Mouse (Mus musculus) retina, postnatal 1 day (tissue): ENCODE measurements around the gene Shisa3.

Experiments
- DNase-seq: peaks from one replicate; pipeline ENCODE4 v3.0.0-alpha.2; 2012

Shisa3 gene

DNA sequence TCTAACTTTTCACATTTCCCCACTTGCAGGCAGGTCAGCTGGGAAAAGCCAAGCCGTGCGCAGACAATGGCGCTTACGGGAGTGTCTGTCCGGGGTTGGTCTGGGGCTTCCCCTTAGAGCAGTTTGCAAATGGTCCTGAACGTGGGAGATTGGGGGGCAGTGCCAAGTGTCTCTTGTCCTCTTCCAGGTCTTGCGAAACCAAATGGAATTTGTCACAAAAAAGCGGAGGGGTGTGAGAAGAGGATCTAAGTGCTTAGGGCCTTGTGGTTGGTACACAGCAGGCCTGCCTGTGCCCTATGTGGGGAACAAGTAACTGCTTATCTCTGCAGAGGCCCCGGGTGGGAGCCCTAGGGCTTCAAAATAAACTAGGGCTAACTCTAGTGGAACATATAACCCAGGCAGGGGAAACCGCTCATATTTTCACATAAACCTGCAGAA lies 26.2 kb downstream of the Shisa3 start:
- DNase-seq, result peak; percentile 53

GRCm38 (mm10) chr5:67634339-67634738 lies 26.7 kb downstream of the Shisa3 start:
- DNase-seq, result peak; percentile 23

DNA sequence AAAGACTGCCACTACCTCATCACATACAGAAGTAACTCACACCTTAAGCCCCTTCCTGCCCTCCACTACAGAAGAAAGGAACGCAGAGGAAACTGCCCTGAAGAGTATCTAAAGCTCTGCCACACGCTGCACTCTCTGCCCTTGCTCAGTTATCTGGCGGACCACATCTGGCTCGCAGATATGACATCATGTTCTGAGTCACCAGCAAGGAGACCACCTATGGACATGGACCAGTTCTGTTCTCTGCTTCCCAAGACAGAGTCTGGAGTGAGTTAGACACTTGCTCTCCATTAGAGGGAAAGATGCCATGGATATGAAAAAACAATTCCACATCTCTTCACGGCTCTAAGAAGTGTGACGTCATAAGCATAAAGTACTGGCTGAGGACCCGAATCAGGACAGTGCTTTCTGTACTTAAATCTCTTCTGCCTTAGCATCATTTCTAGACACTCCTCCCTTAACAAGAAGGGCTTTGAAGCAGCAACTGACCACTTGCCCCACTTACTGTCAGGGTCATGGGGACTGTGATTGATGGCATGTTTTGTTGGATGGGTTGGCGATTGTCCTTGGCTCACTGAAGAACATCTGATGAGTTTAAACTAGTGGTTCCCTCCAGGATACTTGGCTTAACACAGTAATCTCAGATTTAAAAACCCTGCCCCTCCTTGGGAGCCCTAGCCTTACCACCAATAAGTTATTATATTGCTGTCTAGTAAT lies 33.1 kb downstream of the Shisa3 start:
- DNase-seq, result no peak

GRCm38 (mm10) chr5:67641406-67642120 lies 33.9 kb downstream of the Shisa3 start:
- DNase-seq, result no peak

- no peak for DNase-seq
Measured at GRCm38 (mm10) chr5:67643537-67644255, 36.0 kb downstream of the Shisa3 start.

- DNase-seq, result no peak
Measured at GRCm38 (mm10) chr5:67646756-67647529, 39.3 kb downstream of the Shisa3 start.

DNA sequence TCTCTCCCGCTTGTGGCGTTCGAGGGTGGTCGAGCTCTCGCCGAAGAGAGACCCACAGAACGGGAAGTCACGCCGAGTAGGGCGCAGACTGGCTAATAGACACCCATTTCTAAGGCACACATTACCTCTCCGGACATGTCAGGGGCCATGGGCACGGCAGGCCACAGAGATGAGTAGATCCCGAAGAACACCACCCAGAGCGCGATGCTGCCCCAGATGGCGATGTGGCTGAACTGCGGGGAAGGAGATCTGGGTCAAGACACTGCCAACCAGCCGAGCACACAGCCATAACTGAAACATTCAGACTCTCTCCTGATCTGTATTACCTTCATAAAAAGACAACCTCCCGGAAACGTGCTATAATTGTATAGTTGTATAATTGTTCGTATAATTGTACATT lies 39.9 kb downstream of the Shisa3 start:
- DNase-seq, result peak; percentile 38

- DNase-seq, result no peak
Measured at GRCm38 (mm10) chr5:67649156-67649555, 41.5 kb downstream of the Shisa3 start.

DNA sequence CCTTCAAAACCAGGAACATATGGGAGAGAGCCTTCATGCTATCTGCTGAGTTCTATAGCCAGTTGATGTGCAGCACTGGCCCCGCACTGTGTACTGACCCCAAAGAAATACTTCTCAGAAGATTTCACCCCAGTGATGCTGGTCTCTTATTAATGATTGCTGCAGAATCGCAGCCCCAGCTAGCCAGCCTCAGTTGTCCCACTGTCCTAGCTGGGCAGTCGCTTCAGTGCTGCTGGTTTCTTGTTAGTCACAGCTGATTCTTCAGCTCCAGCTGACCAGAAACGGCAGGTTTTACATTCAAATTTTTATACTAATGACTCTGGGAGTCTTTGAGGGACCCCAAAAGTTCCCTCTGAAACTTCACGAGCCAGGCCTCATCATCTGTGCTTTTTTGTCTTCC lies 42.3 kb downstream of the Shisa3 start:
- DNase-seq, result no peak

- DNase-seq, result no peak
Measured at GRCm38 (mm10) chr5:67652468-67652867, 44.8 kb downstream of the Shisa3 start.

DNA sequence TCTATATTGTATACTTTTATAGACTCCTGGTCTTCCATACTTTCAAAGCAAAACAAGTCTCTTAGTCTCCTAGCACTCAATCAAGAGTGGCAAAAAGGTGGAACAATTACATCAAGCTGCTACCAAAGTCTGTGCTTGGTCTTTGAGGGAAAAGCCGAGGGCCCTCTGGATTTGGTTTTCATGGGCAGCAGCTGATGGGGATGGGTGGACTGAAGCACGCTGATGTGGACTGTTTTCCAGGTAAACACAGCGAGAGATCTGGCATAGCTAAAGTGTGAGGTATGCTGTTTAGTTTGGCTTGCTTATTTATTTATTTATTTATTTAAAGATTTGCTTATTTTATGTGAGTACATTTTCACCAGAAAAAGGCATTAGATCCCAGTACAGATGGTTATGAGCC lies 45.9 kb downstream of the Shisa3 start:
- no peak for DNase-seq

GRCm38 (mm10) chr5:67654572-67654971 lies 46.9 kb downstream of the Shisa3 start:
- DNase-seq, result no peak

- no peak for DNase-seq
Measured at GRCm38 (mm10) chr5:67655696-67656519, 48.2 kb downstream of the Shisa3 start.

DNA sequence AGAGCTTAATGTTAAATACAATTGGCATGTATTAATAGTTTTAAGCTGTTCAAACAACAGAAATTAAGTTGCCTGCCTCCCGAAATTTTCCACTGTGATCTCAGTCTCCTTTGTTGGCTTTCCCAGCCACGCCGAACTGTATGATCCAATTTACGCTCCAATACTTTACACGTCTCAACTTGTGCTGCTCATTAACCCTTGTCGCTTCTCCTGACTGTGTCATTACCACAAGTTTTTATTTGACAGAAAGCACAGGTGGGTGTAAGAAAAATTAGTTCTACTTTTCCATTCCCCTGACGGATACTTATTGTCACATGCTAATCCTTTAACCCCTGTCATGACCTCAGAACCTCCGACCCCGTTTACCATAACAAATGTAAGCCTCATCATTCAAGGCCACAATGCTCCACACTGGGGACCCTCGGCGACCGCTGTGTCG lies 49.2 kb downstream of the Shisa3 start:
- peak; percentile 49 for DNase-seq

DNA sequence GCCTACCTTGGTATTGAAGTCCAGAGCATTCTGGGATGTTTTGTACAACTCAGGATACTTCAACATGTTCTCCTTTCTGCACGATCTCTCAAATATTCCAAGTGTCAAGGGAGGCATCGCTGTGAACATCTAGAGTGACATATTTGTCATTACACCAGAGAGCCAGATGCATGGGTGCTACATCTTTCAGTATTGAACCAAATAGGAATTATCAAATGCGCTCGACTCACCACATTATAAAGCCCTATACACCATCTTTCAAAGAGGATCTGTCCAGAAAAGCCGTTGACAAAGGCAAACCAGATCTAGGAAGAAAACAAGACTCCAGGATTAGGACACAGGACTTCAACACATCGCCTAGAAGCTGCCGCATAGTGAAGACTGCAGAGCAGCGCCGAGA lies 52.2 kb downstream of the Shisa3 start:
- no peak for DNase-seq

DNA sequence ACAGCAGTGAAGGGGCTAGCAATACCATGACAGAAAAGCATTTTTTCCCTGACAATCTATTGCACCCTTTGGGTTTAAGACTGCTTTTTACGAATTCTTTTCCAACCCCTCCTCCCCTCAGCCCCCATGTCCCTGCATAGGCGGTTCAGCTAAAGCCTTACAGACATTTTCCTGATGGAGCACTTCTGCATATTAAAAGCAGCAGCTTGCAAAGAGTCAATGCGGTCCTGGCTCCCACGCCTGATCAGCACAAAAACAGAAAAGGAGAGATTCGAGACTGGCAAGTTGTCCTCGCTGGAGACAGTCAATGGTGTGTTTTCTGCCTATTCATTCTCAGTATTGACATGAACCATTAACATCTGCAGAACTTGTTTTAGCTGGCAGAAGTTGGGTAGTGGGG lies 55.0 kb downstream of the Shisa3 start:
- no peak for DNase-seq

DNA sequence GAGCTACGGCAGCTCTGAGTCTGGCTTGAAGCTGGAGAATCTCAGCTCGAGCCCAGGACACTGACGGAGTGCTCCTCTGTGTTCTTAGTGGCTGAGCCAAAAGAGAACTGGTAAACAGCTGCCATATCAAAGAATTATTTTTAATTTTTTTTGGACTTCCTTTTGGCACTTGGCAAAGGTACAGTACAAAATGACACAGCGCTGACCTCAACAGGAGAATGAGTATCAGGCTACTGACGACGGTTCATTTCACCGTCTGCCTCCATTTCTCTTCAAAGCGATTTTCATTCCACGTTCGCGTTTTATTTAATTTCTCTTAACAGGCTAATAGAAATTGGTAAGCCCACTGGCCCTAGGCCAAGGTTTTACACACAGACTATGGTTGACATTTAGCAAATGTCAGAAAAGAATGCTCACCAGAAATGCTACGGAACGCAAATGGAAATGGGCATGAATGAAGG lies 61.8 kb downstream of the Shisa3 start:
- no peak for DNase-seq

DNA sequence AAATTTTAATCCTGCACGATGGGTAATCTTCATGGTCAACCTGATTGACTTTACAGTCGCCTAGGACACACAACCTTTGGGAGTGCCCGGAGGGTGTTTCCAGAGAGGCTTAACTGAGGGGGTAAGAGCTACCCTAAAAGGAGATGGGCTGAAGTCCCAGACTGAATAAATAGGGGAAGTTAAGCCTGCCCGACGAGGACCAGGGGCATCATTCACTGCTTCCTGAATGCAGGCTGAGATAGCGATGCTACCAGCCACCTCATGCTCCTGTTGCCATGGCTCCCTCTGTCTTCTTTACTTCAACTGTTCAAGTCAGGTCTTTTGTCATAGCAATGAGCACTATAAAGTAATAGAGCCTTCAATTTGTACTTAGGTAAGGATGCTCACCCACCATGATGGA lies 62.5 kb downstream of the Shisa3 start:
- DNase-seq, result no peak

- no peak for DNase-seq
Measured at GRCm38 (mm10) chr5:67673008-67673407, 65.3 kb downstream of the Shisa3 start.
